Mouse (Mus musculus) liver, embryonic 13.5 days (tissue): ENCODE measurements around the gene Mrpl24. TPM values are rescaled to one million over a fixed set of nuclear protein-coding genes. Genes with fewer than 3 reads are reported as not detected.
A peak's percentile ranks its signal among the peaks of the same experiment; 100 is the strongest.

Experiments
- ATAC-seq: fragments of 200-750 bp; cut with Nextera tagmentation; 2 replicates; pipeline ENCODE4 v1.8.0; 2017; ENCODE audit warnings: low read depth, mild to moderate bottlenecking, moderate number of reproducible peaks, moderate library complexity
- DNase-seq: peaks from one replicate; pipeline ENCODE4 v3.0.0; 2022
- H3K27ac ChIP-seq: fragments of 300-500 bp; sonication (generic); 2 replicates; pipeline ENCODE4 v1.5.1; 2015; ENCODE audit warnings: moderate library complexity, mild to moderate bottlenecking, inconsistent platforms
- H3K27me3 ChIP-seq: fragments of 300-500 bp; sonication (generic); 2 replicates; pipeline ENCODE4 v1.6.1; 2015; ENCODE audit warnings: mild to moderate bottlenecking, inconsistent platforms
- H3K36me3 ChIP-seq: fragments of 300-500 bp; sonication (generic); 2 replicates; pipeline ENCODE4 v1.6.1; 2015; ENCODE audit warnings: mild to moderate bottlenecking, inconsistent platforms
- H3K4me1 ChIP-seq: fragments of 300-500 bp; sonication (generic); replicated peaks from 2 replicates; pipeline ENCODE4 v1.6.1; 2015; ENCODE audit warnings: inconsistent platforms
- H3K4me2 ChIP-seq: fragments of 300-500 bp; sonication (generic); 2 replicates; pipeline ENCODE4 v1.6.1; 2015; ENCODE audit warnings: inconsistent platforms, mild to moderate bottlenecking, moderate library complexity
- H3K4me3 ChIP-seq: fragments of 300-500 bp; sonication (generic); replicated peaks from 2 replicates; pipeline ENCODE4 v1.5.1; 2015; ENCODE audit warnings: mild to moderate bottlenecking, inconsistent platforms
- H3K9ac ChIP-seq: fragments of 300-500 bp; sonication (generic); 2 replicates; pipeline ENCODE4 v1.6.1; 2015; ENCODE audit warnings: mild to moderate bottlenecking, inconsistent platforms
- H3K9me3 ChIP-seq: fragments of 300-500 bp; sonication (generic); replicated peaks from 2 replicates; pipeline ENCODE4 v1.6.1; 2016; ENCODE audit warnings: inconsistent platforms
- WGBS: fragments of 180-500 bp; shearing (Covaris S2); methylation state at CpG from one replicate; pipeline ENCODE4 v1.1.7; 2015; ENCODE audit not compliant: insufficient replicate concordance; 5-methylcytosine and 5-hydroxymethylcytosine counted together
- polyA plus RNA-seq: library from polyadenylated mRNA; unstranded; fragments of >200 nt; fragmentation: Nextera tagmentation; extraction: Ambion mirVana; gene quantifications from 2 replicates; pipeline ENCODE4 v1.2.1, GENCODE M21; 2015

The Mrpl24 gene
- polyA plus RNA-seq, 1 experiment from 2014 or later, result 48.7 TPM

DNA sequence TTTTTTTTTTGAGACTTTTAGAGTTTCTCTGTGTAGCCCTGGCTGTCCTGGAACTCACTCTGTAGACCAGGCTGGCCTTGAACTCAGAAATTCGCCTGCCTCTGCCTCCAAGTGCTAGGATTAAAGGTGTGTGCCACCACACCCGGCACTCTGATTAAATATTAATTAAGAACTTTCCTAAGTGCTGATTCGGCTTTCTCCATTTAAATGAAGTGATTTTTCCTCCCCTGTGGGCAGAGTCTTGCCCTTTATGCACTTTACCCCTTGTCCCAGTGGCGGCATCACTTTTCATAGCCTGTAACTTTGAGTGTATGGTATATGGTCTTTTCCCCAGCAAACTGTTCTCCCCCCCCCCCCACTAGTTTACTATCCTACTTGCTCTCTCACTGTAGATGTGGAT, 15.9 kb downstream of the Mrpl24 start:
- Histone ChIP-seq H3K4me3 (no peak overlapping the region), H3K9ac (no peak overlapping the region), H3K4me1 (peaks cover 51% of the 10 kb centered on the region), H3K4me2 (no peak overlapping the region), H3K36me3 (peaks cover 87% of the 10 kb centered on the region), H3K27ac (no peak overlapping the region), H3K9me3 (no peaks in the 10 kb centered on the region), H3K27me3 (no peaks in the 10 kb centered on the region)
- DNase-seq (no peak), ATAC-seq (no peak)
- WGBS, result 74% methylated on average over 4 of the region's 4 CpGs

- H3K4me3 ChIP-seq, result no peak overlapping the region
- H3K36me3 ChIP-seq, result peaks cover 92% of the 10 kb centered on the region
- DNase-seq (peak; percentile 40), ATAC-seq (no peak)
- no peak overlapping the region for H3K27ac ChIP-seq
- peaks cover 49% of the 10 kb centered on the region for H3K4me1 ChIP-seq
- no peak overlapping the region for H3K4me2 ChIP-seq
- H3K9ac ChIP-seq, result no peak overlapping the region
- 93% methylated on average over 2 of the region's 2 CpGs for WGBS
- no peaks in the 10 kb centered on the region for H3K27me3 ChIP-seq
- H3K9me3 ChIP-seq, result no peaks in the 10 kb centered on the region
Measured at GRCm38 (mm10) chr3:87935776-87936175, 16.5 kb downstream of the Mrpl24 start.

DNA sequence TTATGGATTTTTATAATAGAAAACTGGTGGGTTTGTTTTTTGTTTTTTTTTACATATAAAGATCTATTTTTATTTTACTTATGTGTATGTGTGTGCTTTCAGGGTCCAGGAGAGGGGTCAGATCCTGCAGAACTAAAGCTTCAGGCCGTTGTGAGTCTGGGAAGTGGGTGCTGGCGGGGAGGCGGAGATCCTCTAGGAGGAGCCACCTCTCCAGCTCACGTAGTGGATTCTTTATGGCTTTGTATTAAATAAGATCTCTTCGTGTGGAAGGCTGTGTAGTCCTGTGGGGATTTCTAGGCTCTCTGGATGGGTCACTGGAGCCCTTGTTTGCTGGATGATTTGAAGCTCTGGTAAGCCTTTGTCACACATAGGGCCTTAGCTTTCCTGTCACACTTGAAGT, 21.3 kb downstream of the Mrpl24 start:
- Histone ChIP-seq H3K4me3 (no peak overlapping the region), H3K9me3 (no peaks in the 10 kb centered on the region), H3K36me3 (peaks cover 71% of the 10 kb centered on the region), H3K4me1 (peaks cover 9% of the 10 kb centered on the region), H3K9ac (no peak overlapping the region), H3K27me3 (peaks cover 15% of the 10 kb centered on the region), H3K27ac (no peak overlapping the region), H3K4me2 (no peak overlapping the region)
- 78% methylated on average over 5 of the region's 5 CpGs for WGBS
- no peak for DNase-seq
- no peak for ATAC-seq

DNA sequence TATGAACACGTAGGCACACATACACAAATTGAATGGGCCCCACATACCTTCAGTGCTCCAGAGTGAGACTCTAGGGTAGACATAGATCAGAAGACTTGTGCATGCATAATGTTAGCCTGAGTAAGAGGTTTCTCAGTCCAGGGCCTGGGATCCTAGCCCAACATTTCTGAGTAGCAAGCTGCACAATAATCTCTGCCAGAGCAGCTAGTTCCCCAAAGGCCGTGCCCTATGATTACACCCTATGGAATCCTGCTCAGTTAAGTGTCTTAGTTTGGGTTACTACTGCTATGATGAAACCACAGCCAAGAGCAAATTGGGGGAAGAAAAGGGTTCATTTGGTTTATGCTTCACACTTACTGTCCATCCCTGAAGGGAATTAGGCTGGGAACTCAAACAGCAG, 23.2 kb downstream of the Mrpl24 start:
- H3K36me3 ChIP-seq, result peaks cover 53% of the 10 kb centered on the region
- ATAC-seq (no peak), DNase-seq (no peak)
- no peak overlapping the region for H3K27ac ChIP-seq
- H3K4me2 ChIP-seq, result no peak overlapping the region
- 84% methylated on average over 2 of the region's 2 CpGs for WGBS
- H3K9me3 ChIP-seq, result no peaks in the 10 kb centered on the region
- peaks cover 34% of the 10 kb centered on the region for H3K27me3 ChIP-seq
- no peak overlapping the region for H3K9ac ChIP-seq
- H3K4me3 ChIP-seq, result no peak overlapping the region
- H3K4me1 ChIP-seq, result peaks cover 6% of the 10 kb centered on the region

GRCm38 (mm10) chr3:87943586-87943985, 24.3 kb downstream of the Mrpl24 start:
- Histone ChIP-seq H3K27ac (no peak overlapping the region), H3K9me3 (no peaks in the 10 kb centered on the region), H3K9ac (no peak overlapping the region), H3K4me2 (no peak overlapping the region), H3K36me3 (peaks cover 42% of the 10 kb centered on the region), H3K27me3 (peaks cover 45% of the 10 kb centered on the region), H3K4me1 (peaks cover 17% of the 10 kb centered on the region), H3K4me3 (no peak overlapping the region)
- ATAC-seq (no peak), DNase-seq (no peak)
- WGBS, result 75% methylated on average over 7 of the region's 7 CpGs

DNA sequence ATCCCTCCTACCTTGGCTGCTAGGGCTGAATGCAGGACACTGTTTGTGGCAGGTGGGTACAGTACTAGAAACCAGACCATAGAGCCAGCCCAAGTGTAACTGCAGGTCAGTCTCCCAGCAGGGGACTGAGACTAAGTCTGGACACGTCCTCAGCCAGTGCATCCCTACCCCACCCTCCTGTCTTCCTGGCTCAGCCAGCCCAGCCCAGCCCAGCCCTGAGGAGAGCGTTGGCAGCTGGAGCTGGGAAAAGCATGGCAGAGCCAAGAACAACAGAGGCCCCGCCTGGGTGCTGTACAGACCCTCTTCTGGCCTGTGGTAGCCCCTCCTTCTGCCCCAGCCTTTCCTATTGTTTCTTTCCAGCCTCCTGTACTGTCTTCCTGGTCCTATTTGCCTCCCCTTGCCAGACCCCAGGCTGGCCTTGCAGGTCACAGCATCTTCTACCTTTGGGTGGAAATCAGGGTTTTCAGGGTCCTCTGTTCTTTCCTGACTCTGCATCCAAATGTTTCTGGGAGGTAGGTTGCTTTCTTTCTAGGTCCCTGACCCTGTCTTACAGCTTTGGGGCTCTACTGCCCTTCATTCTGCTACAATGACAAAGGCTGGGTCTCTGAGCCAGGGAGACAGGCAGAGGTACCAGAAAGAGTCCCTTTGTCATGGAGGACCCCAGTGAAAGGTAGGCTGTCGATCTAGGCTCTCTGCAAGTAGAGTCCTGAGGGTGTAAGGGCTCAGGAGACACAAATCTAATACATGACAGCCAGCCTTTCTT, 25.7 kb downstream of the Mrpl24 start:
- H3K4me2 ChIP-seq, result no peak overlapping the region
- no peak overlapping the region for H3K27ac ChIP-seq
- H3K9me3 ChIP-seq, result no peaks in the 10 kb centered on the region
- H3K4me1 ChIP-seq, result peaks cover 28% of the 10 kb centered on the region
- DNase-seq (no peak), ATAC-seq (no peak)
- WGBS, result 47% methylated on average over 4 of the region's 4 CpGs
- no peak overlapping the region for H3K9ac ChIP-seq
- H3K27me3 ChIP-seq, result peaks cover 59% of the 10 kb centered on the region
- H3K36me3 ChIP-seq, result peaks cover 28% of the 10 kb centered on the region
- no peak overlapping the region for H3K4me3 ChIP-seq

DNA sequence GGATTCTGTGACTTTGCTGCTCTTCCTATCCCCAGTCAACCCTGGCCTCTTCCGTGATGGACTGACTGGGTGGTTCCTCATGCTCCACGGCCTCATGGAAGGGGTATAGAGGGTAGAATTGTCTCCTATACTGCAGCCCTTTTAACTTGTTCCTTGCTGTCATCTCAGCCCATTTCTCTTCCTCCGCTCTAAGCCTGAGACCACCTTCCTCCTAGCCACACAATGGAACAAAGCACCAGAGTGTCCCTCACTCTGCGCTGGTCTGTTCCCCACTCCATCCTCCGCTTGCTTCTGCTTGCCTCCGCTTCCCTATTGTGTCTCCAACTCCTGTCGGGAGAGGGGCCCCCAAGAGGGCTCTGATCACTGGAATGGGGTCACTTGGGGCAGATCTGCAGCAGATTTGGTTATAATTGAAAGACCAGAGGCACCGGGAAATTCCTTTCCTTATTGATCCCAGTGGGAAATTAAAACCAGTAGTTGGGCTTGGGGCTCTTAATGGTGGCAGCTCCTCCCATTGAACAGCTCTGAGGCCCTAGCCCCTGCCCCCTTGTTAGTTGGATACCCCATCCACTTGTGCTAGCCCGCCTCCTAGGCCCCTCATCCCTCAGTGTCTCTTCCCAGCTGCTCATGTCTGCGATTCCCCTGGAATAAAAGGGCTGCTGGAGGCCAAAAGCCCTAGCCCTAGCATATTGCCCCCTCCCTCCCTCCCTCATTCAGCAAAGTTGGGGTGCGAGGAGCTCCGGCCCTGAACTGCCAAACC, 26.7 kb downstream of the Mrpl24 start:
- peaks cover 19% of the 10 kb centered on the region for H3K36me3 ChIP-seq
- H3K9me3 ChIP-seq, result no peaks in the 10 kb centered on the region
- WGBS, result 29% methylated on average over 12 of the region's 12 CpGs
- no peak overlapping the region for H3K27ac ChIP-seq
- peaks cover 69% of the 10 kb centered on the region for H3K27me3 ChIP-seq
- no peak for ATAC-seq
- no peak overlapping the region for H3K4me2 ChIP-seq
- no peak for DNase-seq
- H3K4me3 ChIP-seq, result no peak overlapping the region
- no peak overlapping the region for H3K9ac ChIP-seq
- H3K4me1 ChIP-seq, result peaks cover 32% of the 10 kb centered on the region

DNA sequence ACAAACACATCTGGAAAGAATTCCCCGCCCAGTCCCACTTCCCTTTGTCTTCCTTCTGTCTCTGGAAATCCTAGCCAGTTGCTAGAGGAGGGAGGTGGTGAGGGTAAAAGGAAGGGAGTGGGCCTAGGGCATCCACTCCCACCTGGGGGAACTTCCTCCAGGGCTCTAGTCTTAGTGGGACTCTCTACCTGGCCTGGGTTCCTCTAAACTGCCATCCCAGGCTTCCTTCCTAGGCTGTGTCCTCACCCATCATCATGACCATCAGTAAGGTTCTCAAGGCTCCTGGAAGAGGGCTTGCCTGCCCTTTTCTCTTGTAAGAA, 27.2 kb downstream of the Mrpl24 start:
- H3K9ac ChIP-seq, result no peak overlapping the region
- H3K27ac ChIP-seq, result no peak overlapping the region
- no peaks in the 10 kb centered on the region for H3K9me3 ChIP-seq
- WGBS, result 38% methylated on average over 1 of the region's 1 CpGs
- peaks cover 14% of the 10 kb centered on the region for H3K36me3 ChIP-seq
- no peak overlapping the region for H3K4me2 ChIP-seq
- peaks cover 32% of the 10 kb centered on the region for H3K4me1 ChIP-seq
- DNase-seq (no peak), ATAC-seq (no peak)
- H3K27me3 ChIP-seq, result peaks cover 74% of the 10 kb centered on the region
- H3K4me3 ChIP-seq, result no peak overlapping the region

DNA sequence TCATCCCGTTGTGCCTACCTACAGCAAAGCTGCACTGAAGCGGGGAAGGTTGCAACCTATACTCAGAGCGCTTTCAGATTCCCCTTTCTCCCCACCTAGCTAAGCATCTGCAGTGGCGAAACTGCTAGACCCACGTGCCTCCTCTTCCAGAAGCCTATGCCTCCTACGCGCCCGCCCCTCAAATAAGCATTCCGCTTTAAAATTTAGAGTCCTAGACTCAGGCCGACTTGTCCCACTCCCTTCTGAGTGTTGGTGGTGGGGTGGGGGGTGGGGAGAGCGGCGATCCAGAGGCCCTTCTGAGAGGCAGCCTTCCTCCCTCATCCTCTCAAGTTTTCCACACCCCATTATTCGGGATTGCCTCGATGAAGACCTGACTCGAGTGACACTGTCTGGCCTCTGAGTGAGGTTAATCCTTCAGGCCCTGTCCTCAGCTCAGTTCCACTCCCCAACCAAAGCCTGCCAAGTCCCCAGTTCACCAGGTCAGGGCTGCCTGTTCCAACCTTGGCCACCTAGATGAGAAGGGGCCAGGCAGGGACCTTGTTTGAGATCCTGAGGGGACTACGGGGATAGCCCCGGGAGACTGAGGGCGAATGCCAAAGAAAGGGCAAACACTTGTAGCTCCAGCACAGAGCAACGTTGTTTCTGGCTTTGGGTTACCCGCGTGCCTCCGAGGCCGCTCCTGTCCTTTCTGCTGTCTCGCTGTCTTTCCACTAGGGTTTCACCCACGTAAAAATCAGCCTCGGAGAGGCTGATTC, 27.9 kb downstream of the Mrpl24 start:
- H3K27ac ChIP-seq, result no peak overlapping the region
- H3K36me3 ChIP-seq, result peaks cover 7% of the 10 kb centered on the region
- peak overlapping the region; percentile 22; the same call in 1 of the 2 replicates for H3K4me3 ChIP-seq
- ATAC-seq (no peak), DNase-seq (no peak)
- H3K9ac ChIP-seq, result no peak overlapping the region
- peaks cover 81% of the 10 kb centered on the region for H3K27me3 ChIP-seq
- WGBS, result 4% methylated on average over 26 of the region's 26 CpGs
- peak overlapping the region; percentile 50 for H3K4me2 ChIP-seq
- H3K9me3 ChIP-seq, result no peaks in the 10 kb centered on the region
- peaks cover 35% of the 10 kb centered on the region for H3K4me1 ChIP-seq

DNA sequence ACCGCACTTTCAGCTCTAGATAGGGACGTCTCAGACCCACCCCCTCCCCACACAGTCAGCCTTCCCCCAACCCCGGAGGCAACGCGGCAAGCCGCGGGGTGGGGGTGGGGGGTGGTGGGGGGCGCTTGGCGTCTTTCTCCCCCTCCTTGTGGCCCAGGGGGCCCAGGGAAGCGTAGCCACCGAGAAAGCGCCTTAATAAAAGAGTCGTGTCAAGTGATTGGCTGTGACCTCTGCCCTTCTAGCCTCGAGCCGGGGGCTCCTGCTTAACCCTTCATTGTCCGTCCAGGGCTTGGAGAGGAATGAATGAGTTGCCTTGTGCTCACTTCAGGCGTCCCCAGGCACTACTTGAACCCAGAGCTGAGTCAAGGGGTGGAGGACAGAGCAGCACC, 28.5 kb downstream of the Mrpl24 start:
- H3K9me3 ChIP-seq, result no peaks in the 10 kb centered on the region
- no peak overlapping the region for H3K9ac ChIP-seq
- H3K4me2 ChIP-seq, result peak overlapping the region; percentile 50
- DNase-seq, result no peak
- no peak overlapping the region for H3K27ac ChIP-seq
- peaks cover 3% of the 10 kb centered on the region for H3K36me3 ChIP-seq
- ATAC-seq, result no peak
- peak overlapping the region; percentile 22; the same call in 1 of the 2 replicates for H3K4me3 ChIP-seq
- WGBS, result 0% methylated on average over 15 of the region's 17 CpGs
- peaks cover 38% of the 10 kb centered on the region for H3K4me1 ChIP-seq
- peaks cover 87% of the 10 kb centered on the region for H3K27me3 ChIP-seq
